Mouse (Mus musculus): Measurements from ENCODE around the gene Lbx1.

The Lbx1 gene

GRCm38 (mm10) chr19:45235766-45236362, at the start of gene Lbx1:
Gene Lbx1, minus strand, starts transcription at chr19:45235812.
- DNase-seq: no peak

GRCm38 (mm10) chr19:45283302-45283701, 47.7 kb upstream of the Lbx1 start:
- DNase-seq: peak; percentile 74

- DNase-seq: no peak
Measured at GRCm38 (mm10) chr19:45276196-45276595, 40.6 kb upstream of the Lbx1 start.

GRCm38 (mm10) chr19:45271986-45272385, 36.4 kb upstream of the Lbx1 start:
- no peak for DNase-seq

- DNase-seq: no peak
Measured at GRCm38 (mm10) chr19:45262995-45263394, 27.4 kb upstream of the Lbx1 start.

- DNase-seq: no peak
Measured at GRCm38 (mm10) chr19:45257414-45258326, 22.1 kb upstream of the Lbx1 start.

- DNase-seq: no peak
Measured at GRCm38 (mm10) chr19:45254806-45255205, 19.2 kb upstream of the Lbx1 start.

GRCm38 (mm10) chr19:45252436-45252835, 16.8 kb upstream of the Lbx1 start:
- DNase-seq: no peak

GRCm38 (mm10) chr19:45248691-45249090, 13.1 kb upstream of the Lbx1 start:
- no peak for DNase-seq

- DNase-seq: no peak
Measured at GRCm38 (mm10) chr19:45243918-45244700, 8.5 kb upstream of the Lbx1 start.

- DNase-seq: no peak
Measured at GRCm38 (mm10) chr19:45243264-45243602, 7.6 kb upstream of the Lbx1 start.

- no peak for DNase-seq
Measured at GRCm38 (mm10) chr19:45242348-45243263, 7.0 kb upstream of the Lbx1 start.

- DNase-seq: no peak
Measured at GRCm38 (mm10) chr19:45242017-45242347, 6.4 kb upstream of the Lbx1 start.

- no peak for DNase-seq
Measured at GRCm38 (mm10) chr19:45240026-45240425, 4.4 kb upstream of the Lbx1 start.

- no peak for DNase-seq
Measured at GRCm38 (mm10) chr19:45239191-45239590, 3.6 kb upstream of the Lbx1 start.

GRCm38 (mm10) chr19:45237665-45238209, 2.1 kb upstream of the Lbx1 start:
- DNase-seq: no peak

GRCm38 (mm10) chr19:45237099-45237498, 1.5 kb upstream of the Lbx1 start:
- DNase-seq: no peak

- DNase-seq: no peak
Measured at GRCm38 (mm10) chr19:45236363-45236942, 841 bp upstream of the Lbx1 start.

GRCm38 (mm10) chr19:45235331-45235741, 276 bp downstream of the Lbx1 start:
- DNase-seq: no peak

- no peak for DNase-seq
Measured at GRCm38 (mm10) chr19:45234771-45235231, 811 bp downstream of the Lbx1 start.

GRCm38 (mm10) chr19:45234191-45234770, 1.3 kb downstream of the Lbx1 start:
- no peak for DNase-seq

Data from right cerebral cortex, postnatal 14 days (tissue).